Mouse (Mus musculus): Measurements from ENCODE around the gene Epb42. TPM values are rescaled to one million over a fixed set of nuclear protein-coding genes. Genes with fewer than 3 reads are reported as not detected.

Epb42 gene
- total RNA-seq, 2 experiments from 2014 or later: 19.8 to 30.0 TPM

DNA sequence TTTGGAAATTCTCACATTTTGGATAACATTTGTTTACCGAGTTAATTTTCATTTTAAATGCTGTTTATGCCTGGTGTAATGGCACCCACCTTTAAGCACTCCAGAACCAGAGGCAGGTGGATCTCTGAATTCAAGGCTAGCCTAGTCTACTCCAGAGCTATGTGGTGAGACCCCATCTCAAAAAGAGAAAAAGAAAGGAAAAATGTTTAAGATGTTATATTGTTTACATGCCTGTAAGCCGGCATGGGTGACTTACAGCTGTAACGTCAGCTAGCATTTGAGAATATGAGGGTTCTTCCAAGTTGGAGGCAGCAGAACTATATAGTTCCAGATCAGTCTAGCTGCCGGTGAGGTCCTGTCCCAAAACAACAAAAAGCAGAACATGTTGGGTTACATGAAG, 65.1 kb downstream of the Epb42 start:
- ATAC-seq (replicated peaks; ENCODE audit: low FRiP score, low TSS enrichment, poor library complexity, severe bottlenecking): no peak

DNA sequence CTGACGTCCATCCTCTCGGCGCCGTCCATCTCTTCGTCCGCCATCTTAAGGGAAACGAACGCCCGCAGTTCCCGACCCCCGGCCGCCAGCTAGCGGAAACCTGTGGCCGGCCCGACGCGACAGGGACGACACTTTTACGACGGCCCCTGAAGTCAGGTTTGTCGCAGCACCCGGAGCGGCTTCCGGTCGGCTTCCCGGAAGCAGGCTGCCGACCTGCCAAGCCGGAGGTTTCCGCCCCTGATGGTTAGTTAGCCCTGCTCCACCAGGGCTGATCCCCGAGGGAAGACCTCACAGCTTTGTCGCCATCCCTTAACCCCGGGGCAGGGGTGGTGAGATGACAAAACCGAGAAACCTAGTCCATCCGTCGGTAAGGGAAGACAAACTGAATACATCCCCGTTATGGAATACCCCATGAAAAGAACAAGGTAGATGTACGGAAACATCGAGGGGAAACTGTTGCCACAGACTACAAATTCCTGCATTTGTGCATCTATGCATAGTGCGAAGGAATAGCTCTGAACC, 66.3 kb downstream of the Epb42 start, which contains the start of gene Ubr1:
Gene Ubr1, minus strand, starts transcription at position 157 of the 522 bp plus-strand sequence.
- peak; percentile 92 for ATAC-seq (replicated peaks; ENCODE audit: low FRiP score, low TSS enrichment, poor library complexity, severe bottlenecking)

DNA sequence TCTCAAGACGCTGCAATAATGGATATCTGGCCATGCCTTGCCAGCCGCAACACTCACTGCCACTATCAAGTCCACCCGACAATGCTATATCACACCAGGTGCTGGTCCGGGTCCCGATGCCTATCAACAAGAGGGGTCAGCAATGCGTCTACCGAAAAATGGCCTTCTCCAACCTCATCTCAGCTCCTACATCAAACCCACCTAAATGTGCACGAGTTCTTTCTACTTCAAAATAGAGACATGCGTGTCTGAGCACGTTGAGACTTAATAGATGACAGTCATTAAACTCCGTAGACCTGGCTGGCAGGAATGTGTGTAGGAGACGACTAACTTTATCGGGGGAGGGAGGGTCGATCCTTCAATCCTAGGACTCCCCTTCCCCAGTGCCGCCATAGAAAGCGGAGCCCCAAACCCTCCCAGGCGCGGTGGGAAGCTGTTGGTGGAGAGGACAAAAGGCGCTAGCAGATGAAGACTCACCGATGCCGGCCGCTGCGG, 66.8 kb downstream of the Epb42 start:
- ATAC-seq (replicated peaks; ENCODE audit: low FRiP score, low TSS enrichment, poor library complexity, severe bottlenecking): peak; percentile 43

Other genes with a start within 250 kb of the Epb42 start
- 44.7 and 52.0 TPM in 2 replicates for gene Cdan1, start 186.9 kb downstream of the Epb42 start, total RNA-seq (2014; fragmentation: Nextera tagmentation)
- 14.9 and 21.3 TPM in 2 replicates for gene Cdan1, start 186.9 kb downstream of the Epb42 start, total RNA-seq (2017)
- 2.6 and 4.0 TPM in 2 replicates for gene Ttbk2, start 186.5 kb downstream of the Epb42 start, total RNA-seq (2014; fragmentation: Nextera tagmentation)
- 7.2 and 8.5 TPM in 2 replicates for gene Ttbk2, start 186.5 kb downstream of the Epb42 start, total RNA-seq (2017)
- gene Ubr1, start 66.4 kb downstream of the Epb42 start, total RNA-seq (2014; fragmentation: Nextera tagmentation): 32.9 and 36.0 TPM in 2 replicates
- 36.1 and 39.5 TPM in 2 replicates for gene Ubr1, start 66.4 kb downstream of the Epb42 start, total RNA-seq (2017)
- 4.4 and 5.8 TPM in 2 replicates for gene Tmem62, start 60.1 kb downstream of the Epb42 start, total RNA-seq (2014; fragmentation: Nextera tagmentation)
- 5.2 and 16.5 TPM in 2 replicates for gene Tmem62, start 60.1 kb downstream of the Epb42 start, total RNA-seq (2017)
- gene Ccndbp1, start 28.7 kb downstream of the Epb42 start, total RNA-seq (2014; fragmentation: Nextera tagmentation): 52.3 and 61.3 TPM in 2 replicates
- 28.9 and 73.9 TPM in 2 replicates for gene Ccndbp1, start 28.7 kb downstream of the Epb42 start, total RNA-seq (2017)
- gene Tgm5, start 48.8 kb upstream of the Epb42 start, total RNA-seq (2014; fragmentation: Nextera tagmentation): not detected in 2 replicates
- gene Tgm5, start 48.8 kb upstream of the Epb42 start, total RNA-seq (2017): not detected in 2 replicates
- gene Tgm7, start 72.7 kb upstream of the Epb42 start, total RNA-seq (2014; fragmentation: Nextera tagmentation): not detected in 2 replicates
- not detected in 2 replicates for gene Tgm7, start 72.7 kb upstream of the Epb42 start, total RNA-seq (2017)
- 12.9 and 15.8 TPM in 2 replicates for gene Adal, start 103.4 kb upstream of the Epb42 start, total RNA-seq (2014; fragmentation: Nextera tagmentation)
- gene Adal, start 103.4 kb upstream of the Epb42 start, total RNA-seq (2017): 11.0 and 13.1 TPM in 2 replicates
- 7.8 and 9.7 TPM in 2 replicates for gene Lcmt2, start 103.6 kb upstream of the Epb42 start, total RNA-seq (2014; fragmentation: Nextera tagmentation)
- 8.7 and 8.8 TPM in 2 replicates for gene Lcmt2, start 103.6 kb upstream of the Epb42 start, total RNA-seq (2017)
- 62.8 and 83.6 TPM in 2 replicates for gene Tubgcp4, start 133.6 kb upstream of the Epb42 start, total RNA-seq (2014; fragmentation: Nextera tagmentation)
- gene Tubgcp4, start 133.6 kb upstream of the Epb42 start, total RNA-seq (2017): 35.4 and 38.5 TPM in 2 replicates
- 15.0 and 16.4 TPM in 2 replicates for gene Zscan29, start 134.1 kb upstream of the Epb42 start, total RNA-seq (2014; fragmentation: Nextera tagmentation)
- 12.6 and 12.8 TPM in 2 replicates for gene Zscan29, start 134.1 kb upstream of the Epb42 start, total RNA-seq (2017)
- 22.9 and 33.3 TPM in 2 replicates for gene Trp53bp1, start 234.3 kb upstream of the Epb42 start, total RNA-seq (2014; fragmentation: Nextera tagmentation)
- 22.6 and 31.8 TPM in 2 replicates for gene Trp53bp1, start 234.3 kb upstream of the Epb42 start, total RNA-seq (2017)

Measured in megakaryocyte-erythroid progenitor cell, adult 5-6 weeks (primary cell).